Mouse (Mus musculus) lung, postnatal 25 days (tissue): Measurements from ENCODE around the gene Gm16253.

Source experiments
- DNase-seq: peaks from one replicate; pipeline ENCODE4 v3.0.0; 2022; ENCODE audit warnings: low spot score

Gm16253 gene

DNA sequence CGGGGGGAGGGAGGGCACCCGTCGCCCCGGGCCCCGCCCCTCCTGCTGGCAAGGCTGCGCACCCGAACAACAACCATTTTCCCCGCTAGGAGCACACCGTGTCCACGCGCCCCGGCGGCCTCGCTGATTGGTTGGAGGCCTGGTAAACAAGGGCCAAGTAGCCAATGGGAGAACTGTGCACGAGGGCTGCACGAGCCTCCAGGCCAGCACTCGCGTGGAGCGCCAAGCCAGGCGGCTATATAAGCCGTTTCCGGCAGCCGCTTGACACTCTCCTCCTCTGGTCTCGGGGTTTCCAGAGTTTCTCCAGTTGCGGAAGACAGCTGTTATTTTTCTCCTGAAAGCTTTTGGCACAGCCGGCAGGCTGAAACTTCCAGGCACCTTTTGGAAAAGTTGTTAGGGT is 19.1 kb upstream of the Gm16253 start, which contains the start of gene Txnip:
TSS of gene Txnip (plus strand) at position 264 of the 400 bp plus-strand sequence.
- DNase-seq = peak; percentile 100

DNA sequence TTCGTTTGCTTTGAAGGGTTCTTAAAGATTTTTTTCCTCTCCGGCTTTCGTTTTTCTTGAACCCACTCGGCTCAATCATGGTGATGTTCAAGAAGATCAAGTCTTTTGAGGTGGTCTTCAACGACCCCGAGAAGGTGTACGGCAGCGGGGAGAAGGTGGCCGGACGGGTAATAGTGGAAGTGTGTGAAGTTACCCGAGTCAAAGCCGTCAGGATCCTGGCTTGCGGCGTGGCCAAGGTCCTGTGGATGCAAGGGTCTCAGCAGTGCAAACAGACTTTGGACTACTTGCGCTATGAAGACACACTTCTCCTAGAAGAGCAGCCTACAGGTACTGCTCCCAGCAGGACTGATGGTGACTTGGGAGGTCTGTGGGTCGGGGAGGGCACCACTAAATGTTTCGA is 18.6 kb upstream of the Gm16253 start:
- no peak for DNase-seq

DNA sequence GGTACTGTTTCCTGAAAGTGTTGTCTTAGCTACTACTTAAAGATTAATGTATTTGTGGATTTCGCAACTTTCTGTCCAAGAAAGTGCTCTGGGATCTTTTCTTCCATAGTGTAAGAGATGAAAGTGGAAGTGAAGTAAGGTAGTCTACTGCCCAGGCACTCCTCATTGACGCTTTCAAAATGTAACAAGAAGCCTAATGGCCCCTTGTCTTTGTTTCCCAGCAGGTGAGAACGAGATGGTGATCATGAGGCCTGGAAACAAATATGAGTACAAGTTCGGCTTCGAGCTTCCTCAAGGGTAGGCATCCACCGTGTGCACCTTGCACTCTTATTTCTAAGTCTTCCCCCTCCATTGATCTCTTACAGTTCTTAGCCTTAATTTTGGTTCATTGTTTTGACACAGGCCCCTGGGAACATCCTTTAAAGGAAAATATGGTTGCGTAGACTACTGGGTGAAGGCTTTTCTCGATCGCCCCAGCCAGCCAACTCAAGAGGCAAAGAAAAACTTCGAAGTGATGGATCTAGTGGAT is 18.1 kb upstream of the Gm16253 start:
- DNase-seq = no peak

GRCm38 (mm10) chr3:96559398-96559910 is 17.3 kb upstream of the Gm16253 start:
- no peak for DNase-seq

DNA sequence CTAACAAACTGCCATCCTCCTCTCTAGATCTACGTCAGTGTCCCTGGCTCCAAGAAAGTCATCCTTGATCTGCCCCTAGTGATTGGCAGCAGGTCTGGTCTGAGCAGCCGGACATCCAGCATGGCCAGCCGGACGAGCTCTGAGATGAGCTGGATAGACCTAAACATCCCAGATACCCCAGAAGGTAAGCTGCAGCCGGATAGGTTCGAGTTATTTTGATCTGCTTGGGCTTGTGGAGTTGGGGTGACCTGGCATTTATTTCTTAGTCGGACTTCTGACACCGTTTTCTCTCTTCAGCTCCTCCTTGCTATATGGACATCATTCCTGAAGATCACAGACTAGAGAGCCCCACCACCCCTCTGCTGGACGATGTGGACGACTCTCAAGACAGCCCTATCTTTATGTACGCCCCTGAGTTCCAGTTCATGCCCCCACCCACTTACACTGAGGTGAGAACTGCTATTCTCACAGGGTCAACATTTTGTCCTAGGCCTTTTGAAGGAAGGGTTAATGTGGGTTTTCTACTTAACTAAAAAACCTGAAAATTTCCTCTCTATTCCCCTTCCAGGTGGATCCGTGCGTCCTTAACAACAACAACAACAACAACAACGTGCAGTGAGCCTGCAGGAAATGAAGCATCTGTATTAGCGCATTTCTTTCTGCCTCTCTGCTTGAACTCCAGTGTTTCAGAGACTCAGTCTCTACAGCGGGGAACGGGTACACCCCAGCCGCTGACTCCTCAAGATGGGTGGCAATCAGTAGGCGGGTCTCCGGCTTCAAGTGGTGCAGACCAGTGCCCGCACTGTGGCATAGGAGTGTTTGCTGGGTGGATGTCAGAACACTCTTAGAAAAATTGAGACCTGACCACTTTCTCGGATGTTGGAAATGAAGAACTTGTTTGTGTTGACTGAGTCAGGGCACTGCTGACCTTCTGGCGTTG is 16.6 kb upstream of the Gm16253 start:
- DNase-seq = no peak

- DNase-seq = no peak
Observed at GRCm38 (mm10) chr3:96560881-96561668, 15.7 kb upstream of the Gm16253 start.

GRCm38 (mm10) chr3:96561946-96562681 is 14.7 kb upstream of the Gm16253 start:
- peak; percentile 61 for DNase-seq

DNA sequence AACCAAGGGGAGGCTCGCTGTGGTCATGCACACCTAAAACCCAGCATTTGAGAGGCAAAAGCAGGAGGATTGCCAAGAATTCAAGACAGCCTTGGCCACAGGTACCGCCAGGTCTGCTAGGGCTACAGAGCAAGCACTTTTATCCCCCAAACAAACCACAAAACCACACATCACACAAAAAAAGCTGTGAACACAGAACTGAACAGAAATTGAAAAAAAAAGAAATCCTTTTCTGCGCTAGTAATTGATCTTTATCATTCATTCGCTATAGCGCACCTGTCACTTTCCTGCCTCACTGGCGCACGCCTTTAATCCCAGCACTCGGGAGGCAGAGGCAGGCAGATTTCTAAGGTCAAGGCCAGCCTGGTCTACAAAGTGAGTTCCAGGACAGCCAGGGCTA is 13.5 kb upstream of the Gm16253 start:
- no peak for DNase-seq

GRCm38 (mm10) chr3:96563911-96564632 is 12.7 kb upstream of the Gm16253 start:
- peak; percentile 89 for DNase-seq

DNA sequence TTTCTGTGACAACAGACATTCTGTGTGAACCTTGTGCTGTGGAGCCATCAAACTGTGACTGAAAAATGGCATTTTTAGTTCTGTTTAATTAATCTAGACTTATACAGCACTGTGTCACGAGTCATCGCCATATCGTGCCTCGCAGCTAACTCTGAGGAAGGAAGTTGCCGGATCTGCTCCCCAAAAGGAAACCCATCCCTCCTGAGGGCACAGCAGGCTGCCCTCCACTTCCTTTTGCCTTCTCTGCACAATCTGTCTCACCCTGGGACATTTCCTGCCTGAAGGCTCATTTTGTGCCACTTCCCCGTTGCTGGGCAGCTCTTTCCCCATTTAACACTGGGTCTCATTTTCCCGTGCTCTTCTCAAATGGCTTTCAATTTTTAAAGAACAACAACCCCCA is 12.2 kb upstream of the Gm16253 start:
- DNase-seq = peak; percentile 87

GRCm38 (mm10) chr3:96565105-96565504 is 11.7 kb upstream of the Gm16253 start:
- DNase-seq = no peak

- DNase-seq = no peak
Observed at GRCm38 (mm10) chr3:96566661-96567450, 9.9 kb upstream of the Gm16253 start.

- DNase-seq = no peak
Observed at GRCm38 (mm10) chr3:96568605-96569004, 8.2 kb upstream of the Gm16253 start.

DNA sequence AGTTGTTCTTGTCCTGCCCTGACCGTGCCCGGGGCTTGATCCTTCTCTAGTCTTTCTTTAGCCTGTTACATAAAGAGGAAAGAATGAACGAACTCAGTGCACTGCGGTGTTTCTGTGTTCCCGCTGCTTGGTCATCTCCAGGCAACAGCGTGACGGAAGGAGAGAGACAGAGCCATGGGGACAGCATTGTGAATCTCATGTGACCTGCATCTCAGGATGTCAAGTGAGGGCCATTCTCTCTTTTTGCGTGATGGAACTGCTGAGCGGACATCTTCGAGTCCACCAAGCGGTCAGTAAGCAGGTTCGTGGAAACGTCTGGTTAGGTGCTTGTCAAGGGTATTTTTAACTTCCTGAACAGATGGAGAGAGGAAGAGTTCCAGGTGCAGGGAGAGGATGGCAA is 7.3 kb upstream of the Gm16253 start:
- no peak for DNase-seq

GRCm38 (mm10) chr3:96569966-96570605 is 6.7 kb upstream of the Gm16253 start:
- no peak for DNase-seq

GRCm38 (mm10) chr3:96570643-96571042 is 6.1 kb upstream of the Gm16253 start:
- DNase-seq = no peak

GRCm38 (mm10) chr3:96571336-96571735 is 5.4 kb upstream of the Gm16253 start:
- no peak for DNase-seq

DNA sequence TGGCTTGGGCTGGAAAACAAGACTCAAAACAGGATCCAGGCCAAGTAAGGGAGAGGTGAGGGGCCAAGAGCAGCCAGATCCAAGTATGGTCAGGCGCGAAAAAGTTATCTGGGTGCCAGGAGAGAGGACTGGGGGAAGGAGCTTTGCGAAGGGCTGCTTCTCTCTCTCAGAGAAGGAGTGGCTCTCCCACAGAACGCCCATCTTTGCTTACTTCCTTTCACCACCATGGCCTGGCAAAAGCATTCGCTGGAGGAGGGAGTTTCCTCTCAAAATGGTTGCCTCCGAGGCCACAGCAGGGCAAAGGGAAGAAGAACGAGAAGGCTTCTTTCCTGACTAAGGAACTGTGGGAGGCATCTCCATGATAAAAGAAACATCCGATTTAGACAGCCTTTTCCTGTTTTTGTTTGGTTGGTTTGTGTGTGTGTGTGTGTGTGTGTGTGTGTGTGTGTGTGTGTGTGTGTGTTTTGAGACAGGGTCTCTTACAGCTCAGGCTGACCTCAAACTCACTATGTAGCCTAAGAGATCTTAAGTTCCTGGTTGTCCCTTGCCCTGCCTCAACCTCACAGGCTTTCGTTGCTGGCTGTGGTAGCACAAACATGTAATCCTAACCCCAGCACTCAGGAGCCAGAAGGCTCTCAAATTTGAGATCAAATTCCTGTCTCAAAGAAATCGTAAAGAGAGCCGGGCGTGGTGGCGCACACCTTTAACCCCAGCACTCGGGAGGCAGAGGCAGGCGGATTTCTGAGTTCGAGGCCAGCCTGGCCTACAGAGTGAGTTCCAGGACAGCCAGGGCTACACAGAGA is 4.7 kb upstream of the Gm16253 start:
- peak; percentile 70 for DNase-seq
